Mouse (Mus musculus) liver, embryonic 16.5 days (tissue): ENCODE results near the gene Saa1. TPM values are rescaled to one million over a fixed set of nuclear protein-coding genes. Genes with fewer than 3 reads are reported as not detected.
A peak's percentile ranks its signal among the peaks of the same experiment; 100 is the strongest.

Experiments used
- ATAC-seq: fragments of 200-750 bp; cut with Nextera tagmentation; 2 replicates; pipeline ENCODE4 v1.8.0; 2017; ENCODE audit warnings: low read depth, mild to moderate bottlenecking, moderate number of reproducible peaks, moderate library complexity
- H3K27ac ChIP-seq: fragments of 300-500 bp; sonication (generic); 2 replicates; pipeline ENCODE4 v1.5.1; 2014; ENCODE audit warnings: mild to moderate bottlenecking, low read length
- H3K27me3 ChIP-seq: fragments of 300-500 bp; sonication (generic); 2 replicates; pipeline ENCODE4 v1.6.1; 2014; ENCODE audit warnings: low read depth, low read length, mixed read lengths; ENCODE audit not compliant: control insufficient read depth, insufficient read depth
- H3K36me3 ChIP-seq: fragments of 300-500 bp; sonication (generic); 2 replicates; pipeline ENCODE4 v1.6.1; 2014; ENCODE audit warnings: mild to moderate bottlenecking; ENCODE audit not compliant: control insufficient read depth, insufficient read depth
- H3K4me1 ChIP-seq: fragments of 300-500 bp; sonication (generic); 2 replicates; pipeline ENCODE4 v1.6.1; 2014; ENCODE audit warnings: low read depth, low read length, mixed read lengths; ENCODE audit not compliant: control insufficient read depth
- H3K4me2 ChIP-seq: fragments of 300-500 bp; sonication (generic); 2 replicates; pipeline ENCODE4 v1.6.1; 2014; ENCODE audit warnings: low read depth, low read length, mixed read lengths
- H3K4me3 ChIP-seq: fragments of 300-500 bp; sonication (generic); 2 replicates; pipeline ENCODE4 v1.5.1; 2014; ENCODE audit warnings: low read depth, mild to moderate bottlenecking, low read length
- H3K9ac ChIP-seq: fragments of 300-500 bp; sonication (generic); 2 replicates; pipeline ENCODE4 v1.6.1; 2014; ENCODE audit warnings: low read depth, low read length
- H3K9me3 ChIP-seq: fragments of 300-500 bp; sonication (generic); replicated peaks from 2 replicates; pipeline ENCODE4 v1.6.1; 2016; ENCODE audit warnings: low read length; ENCODE audit not compliant: control insufficient read depth
- WGBS: fragments of 180-500 bp; shearing (Covaris S2); extraction: QIAGEN DNeasy Blood & Tissue Kit; methylation state at CpG from one replicate; pipeline ENCODE4 v1.1.7; 2014; ENCODE audit not compliant: insufficient replicate concordance; 5-methylcytosine and 5-hydroxymethylcytosine counted together
- polyA plus RNA-seq: library from polyadenylated mRNA; unstranded; fragments of >200 nt; fragmentation: Nextera tagmentation; extraction: Ambion mirVana; gene quantifications from 2 replicates; pipeline ENCODE4 v1.2.1, GENCODE M21; 2015

Saa1 gene
- polyA plus RNA-seq, 1 experiment from 2014 or later = not detected

DNA sequence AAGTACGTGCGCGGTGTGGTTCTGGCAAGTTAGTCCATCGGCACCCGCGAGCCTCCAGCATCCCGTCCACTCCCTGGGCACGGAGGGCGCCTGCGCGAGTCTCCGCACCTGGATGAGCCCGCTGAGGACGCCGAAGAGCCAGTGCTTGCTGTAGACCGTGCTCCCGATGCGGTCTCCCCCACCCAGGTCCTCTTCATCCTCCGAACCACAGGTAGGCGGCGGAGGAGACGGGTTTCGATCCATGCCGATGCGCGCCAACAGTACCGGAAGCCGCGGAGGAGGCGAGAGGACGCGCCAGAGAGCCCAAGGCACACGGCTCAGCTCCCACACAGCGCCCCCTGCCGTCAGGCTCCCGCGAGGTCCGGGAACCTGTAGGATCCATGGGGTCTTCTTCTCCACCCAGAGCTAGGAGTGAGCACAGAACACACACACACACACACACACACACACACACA is 32.4 kb downstream of the Saa1 start, which contains the start of gene Saal1:
Saal1 (minus strand) TSS at position 291 of the 455 bp plus-strand sequence.
- H3K9me3 ChIP-seq = no peaks in the 10 kb centered on the region
- peak within 1 kb of the TSS; percentile 85 for H3K9ac ChIP-seq
- peaks cover 10% of the 10 kb centered on the region for H3K36me3 ChIP-seq
- H3K27ac ChIP-seq = no peak within 1 kb of the TSS
- H3K27me3 ChIP-seq = no peaks in the 10 kb centered on the region
- peak within 1 kb of the TSS; percentile 86 for H3K4me3 ChIP-seq
- H3K4me1 ChIP-seq = peaks cover 9% of the 10 kb centered on the region
- under 1% methylated on average over 38 of the region's 38 CpGs for WGBS
- peak; percentile 89 for ATAC-seq
- peak within 1 kb of the TSS; percentile 65 for H3K4me2 ChIP-seq

DNA sequence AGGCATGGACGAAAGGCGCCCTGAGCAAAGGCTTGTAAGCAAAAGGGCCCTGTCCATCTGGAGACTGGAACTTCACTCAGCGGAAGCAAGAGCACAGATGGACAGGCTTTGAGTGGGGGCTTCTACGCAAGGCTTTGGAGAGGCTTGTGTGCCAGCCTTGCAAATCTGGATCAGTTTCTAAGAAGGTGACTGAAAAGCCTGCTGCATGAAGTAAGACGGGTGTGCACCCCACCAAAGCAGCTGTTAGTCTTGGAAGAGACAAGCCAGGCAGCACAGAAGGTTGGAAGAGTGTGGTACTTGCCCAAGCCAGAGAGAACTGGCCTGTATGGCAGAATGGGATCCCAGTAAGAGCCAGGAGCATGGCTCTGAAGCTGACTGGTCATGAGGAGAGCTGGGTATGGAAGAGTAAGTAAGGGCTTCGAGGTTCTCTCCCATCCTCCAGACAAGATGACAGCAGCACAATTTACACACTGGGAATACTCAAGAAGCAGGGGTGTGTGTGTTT is 42.2 kb downstream of the Saa1 start:
- H3K9ac ChIP-seq = no peak overlapping the region

DNA sequence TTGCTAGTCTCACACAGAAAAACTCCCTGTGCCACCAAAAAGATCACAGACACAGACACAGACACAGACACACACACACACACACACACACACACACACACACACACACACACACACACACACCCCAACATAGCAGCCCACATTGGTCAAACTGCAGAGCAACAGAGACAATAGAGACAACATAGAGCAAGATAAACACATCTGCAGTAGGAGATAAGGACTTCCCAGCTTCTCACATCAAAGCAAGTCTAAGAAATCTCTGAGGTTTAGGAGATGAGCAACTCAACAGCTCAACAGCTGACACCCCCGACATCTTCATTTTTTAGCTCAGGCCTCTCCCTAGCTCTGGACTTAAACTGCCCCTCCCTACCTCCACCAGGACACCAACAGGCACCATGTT is 46.0 kb downstream of the Saa1 start:
- no peak overlapping the region for H3K27ac ChIP-seq
- no peak overlapping the region for H3K4me3 ChIP-seq
- WGBS = 26% methylated on average over 1 of the region's 1 CpGs
- no peaks in the 10 kb centered on the region for H3K27me3 ChIP-seq
- peaks cover 2% of the 10 kb centered on the region for H3K4me1 ChIP-seq
- peaks cover 30% of the 10 kb centered on the region for H3K36me3 ChIP-seq
- no peaks in the 10 kb centered on the region for H3K9me3 ChIP-seq
- no peak overlapping the region for H3K4me2 ChIP-seq
- no peak overlapping the region for H3K9ac ChIP-seq
- ATAC-seq = 0 out of 2 replicates have a peak, but pooled peaks have one; percentile 39

More for the DNA sequence above, 42.2 kb downstream of the Saa1 start:
- Histone ChIP-seq H3K9me3 (no peaks in the 10 kb centered on the region), H3K27me3 (no peaks in the 10 kb centered on the region), H3K4me3 (no peak overlapping the region), H3K4me2 (no peak overlapping the region), H3K36me3 (peaks cover 36% of the 10 kb centered on the region), H3K4me1 (peaks cover 2% of the 10 kb centered on the region), H3K27ac (no peak overlapping the region)
- no peak for ATAC-seq
- 82% methylated on average over 6 of the region's 6 CpGs for WGBS

Other genes with a start within 250 kb of the Saa1 start
- 4.8 and 4.9 TPM in 2 replicates for gene Sergef, start 103.2 kb downstream of the Saa1 start, polyA plus RNA-seq
- 0.06 TPM in 1 of 2 replicates, not detected in the other for gene Tph1, start 70.4 kb downstream of the Saa1 start, polyA plus RNA-seq
- gene Saal1, start 32.3 kb downstream of the Saa1 start, polyA plus RNA-seq = 11.8 and 12.6 TPM in 2 replicates
- 18.5 and 29.5 TPM in 2 replicates for gene Saa3, start 27.3 kb downstream of the Saa1 start, polyA plus RNA-seq
- gene Saa4, start 10.4 kb downstream of the Saa1 start, polyA plus RNA-seq = 10.2 and 13.6 TPM in 2 replicates
- gene Saa2, start 8.8 kb upstream of the Saa1 start, polyA plus RNA-seq = not detected in 2 replicates
- gene Hps5, start 53.1 kb upstream of the Saa1 start, polyA plus RNA-seq = 7.2 and 7.4 TPM in 2 replicates
- gene Gtf2h1, start 53.1 kb upstream of the Saa1 start, polyA plus RNA-seq = 22.7 and 26.1 TPM in 2 replicates
- gene Ldha, start 98.5 kb upstream of the Saa1 start, polyA plus RNA-seq = 2,014 and 2,183 TPM in 2 replicates
- 0.17 and 0.26 TPM in 2 replicates for gene Ldhc, start 118.2 kb upstream of the Saa1 start, polyA plus RNA-seq
- 54.4 and 54.6 TPM in 2 replicates for gene Tsg101, start 177.0 kb upstream of the Saa1 start, polyA plus RNA-seq
- 5.8 and 6.8 TPM in 2 replicates for gene Uevld, start 215.5 kb upstream of the Saa1 start, polyA plus RNA-seq
- not detected in 2 replicates for gene Gm9999, start 240.6 kb upstream of the Saa1 start, polyA plus RNA-seq